Mouse (Mus musculus): ENCODE results near the gene Brd2.
"Not testable (repeated sequence)": the region's sequence is repeated elsewhere in the genome, so short reads cannot be mapped to it uniquely, and the experiment has no call there.

Brd2 gene

GRCm38 (mm10) chr17:34122188-34122984 lies at the start of gene Brd2:
Gene Brd2, minus strand, starts transcription at chr17:34122634.
- DNase-seq (ENCODE audit: low spot score in 2 of 2): peak; percentile 98

- peak; percentile 55 to 75 for DNase-seq (ENCODE audit: low spot score in 2 of 2)
Observed at GRCm38 (mm10) chr17:34170877-34171498, 48.6 kb upstream of the Brd2 start.

DNA sequence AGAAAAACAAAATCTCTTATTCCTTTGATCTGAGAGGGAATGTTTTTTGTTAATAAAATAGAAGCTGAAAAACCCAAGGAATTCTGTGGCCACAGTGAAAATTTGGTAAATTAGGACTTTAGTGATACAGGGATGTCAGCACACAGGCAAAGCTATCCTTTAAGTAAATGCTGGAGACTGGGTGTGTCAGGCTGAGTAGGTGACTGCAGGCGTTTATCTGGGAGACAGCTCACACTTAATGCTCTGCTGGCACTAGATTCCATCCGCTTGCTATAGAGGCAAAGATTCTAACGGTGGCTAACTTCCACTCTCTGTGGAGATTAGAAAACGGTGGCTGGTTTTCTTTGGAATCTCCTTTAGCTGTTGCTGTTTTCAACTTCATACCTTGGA lies 48.0 kb upstream of the Brd2 start:
- no peak for DNase-seq (ENCODE audit: low spot score in 2 of 2)

DNA sequence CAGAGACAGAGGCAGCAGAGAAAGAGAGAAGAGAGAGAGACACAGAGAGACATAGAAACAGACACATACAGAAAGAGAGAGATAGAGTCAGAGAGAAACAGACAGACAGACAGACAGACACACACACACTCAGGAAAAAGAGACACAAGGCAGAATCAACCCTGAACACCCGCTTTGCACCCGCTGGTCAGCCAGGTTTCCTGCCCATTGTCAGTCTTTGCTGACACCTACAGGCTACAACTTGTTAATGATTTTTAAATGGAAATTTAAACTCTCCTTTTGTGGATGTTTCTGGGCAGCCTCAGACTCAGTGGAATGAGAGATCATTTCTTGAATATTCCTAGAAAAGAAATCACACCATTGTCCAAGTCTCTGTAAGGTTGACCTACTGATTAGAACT lies 46.8 kb upstream of the Brd2 start:
- peak in 1 of 2 experiments; percentile 37 for DNase-seq (ENCODE audit: low spot score in 2 of 2)

DNA sequence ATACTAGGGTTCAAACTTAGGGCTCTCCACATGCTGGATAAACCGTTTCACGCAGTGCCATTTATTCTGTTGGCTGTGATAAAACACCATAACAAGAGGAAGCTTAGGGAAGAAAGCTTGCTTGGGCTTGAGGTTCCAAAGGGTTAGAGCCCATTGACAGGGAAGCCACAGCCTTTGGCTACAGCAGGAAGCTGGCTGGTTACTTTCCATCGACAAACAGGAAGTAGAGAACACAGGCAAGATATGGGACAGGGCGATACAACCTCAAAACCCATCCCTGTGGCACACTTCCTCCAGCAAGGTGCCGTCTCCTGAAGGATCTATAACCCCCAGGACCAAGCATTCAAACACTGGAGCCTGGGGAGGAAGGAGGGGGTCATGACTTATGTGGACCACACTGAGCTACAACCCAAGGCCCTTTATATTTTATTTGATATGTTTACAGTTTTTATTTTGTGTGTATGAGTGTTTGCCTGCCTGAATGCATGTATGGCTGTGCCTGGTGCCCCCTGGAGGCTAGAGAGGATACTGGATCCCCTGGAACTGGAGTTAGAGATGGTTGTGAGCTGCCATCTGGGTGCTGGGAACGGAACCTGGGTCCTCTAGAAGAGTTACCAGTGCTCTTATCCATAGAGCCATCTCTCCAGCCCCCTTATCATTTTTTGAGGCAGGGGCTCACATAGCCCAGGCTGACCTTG lies 42.7 kb upstream of the Brd2 start:
- no peak for DNase-seq (ENCODE audit: low spot score in 2 of 2)

DNA sequence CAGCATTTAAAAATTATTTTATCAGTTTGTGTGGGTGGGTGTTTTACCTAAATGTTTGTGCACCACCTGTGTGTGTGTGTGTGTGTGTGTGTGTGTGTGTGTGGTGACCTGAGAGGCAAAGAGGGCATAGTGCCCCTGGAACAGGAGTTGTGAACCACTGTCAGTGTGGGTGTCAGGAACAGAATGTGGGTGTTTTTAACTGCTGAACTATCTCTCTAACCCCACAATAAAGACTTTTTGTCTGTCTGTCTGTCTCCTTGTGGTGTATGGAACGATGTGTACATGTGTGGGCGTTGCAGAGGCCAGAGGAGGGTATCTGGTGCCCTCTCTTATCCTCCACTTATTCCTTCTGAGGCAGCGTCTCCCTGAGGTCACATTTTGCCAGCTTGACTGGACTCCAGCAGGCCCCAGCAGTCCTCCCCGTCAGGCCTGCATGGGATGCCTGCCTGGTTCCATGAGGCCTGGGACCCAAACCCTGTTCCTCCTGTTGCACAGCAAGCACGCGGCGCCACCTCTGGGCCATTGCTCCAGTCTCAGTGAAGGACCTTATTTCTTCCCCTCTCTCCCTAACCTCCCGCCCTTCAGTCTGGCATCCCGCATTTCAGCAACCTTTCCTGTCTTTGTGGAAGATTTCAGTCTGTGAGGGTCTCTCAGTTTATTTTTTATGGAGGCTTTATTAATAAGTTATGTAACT lies 41.9 kb upstream of the Brd2 start:
- no peak for DNase-seq (ENCODE audit: low spot score in 2 of 2)

DNA sequence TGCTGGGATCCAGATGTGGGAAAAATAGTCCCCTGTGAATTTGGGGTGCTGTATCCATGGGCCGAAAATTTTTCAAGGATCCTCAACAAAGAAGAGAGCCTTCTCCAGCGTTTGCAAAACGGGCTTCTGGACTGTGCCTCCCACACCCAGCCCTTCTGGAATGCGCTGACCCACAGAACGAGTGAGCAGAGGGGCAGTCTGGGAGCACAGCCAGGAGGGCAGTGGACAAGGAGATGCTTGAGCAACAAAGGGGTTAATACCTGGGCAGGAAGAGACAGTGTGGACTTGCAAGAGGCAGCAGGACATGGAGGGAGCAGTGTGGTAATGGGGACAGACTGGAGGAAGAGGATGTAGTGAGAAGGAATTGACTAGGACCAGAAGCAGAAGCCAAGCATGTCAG lies 33.1 kb upstream of the Brd2 start:
- no peak for DNase-seq (ENCODE audit: low spot score in 2 of 2)

DNA sequence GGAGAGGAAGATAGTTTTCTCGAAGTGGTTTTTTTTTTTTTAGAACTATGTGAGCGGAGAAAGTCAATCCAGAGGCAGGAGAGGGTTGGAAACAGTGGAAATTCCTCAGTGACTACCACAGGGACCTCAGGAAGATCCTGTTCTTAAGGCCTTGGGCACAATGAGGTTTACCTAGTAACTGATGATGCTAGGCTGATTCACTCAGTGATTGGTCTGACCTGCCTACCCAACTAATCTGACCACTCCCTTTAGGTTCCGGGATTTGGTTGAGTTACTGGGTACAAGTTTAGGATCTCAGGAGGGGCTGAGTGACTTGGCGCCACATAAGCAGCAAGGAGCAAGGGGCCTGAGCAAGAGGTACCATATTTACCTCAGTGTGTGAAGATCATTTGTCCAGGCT lies 30.5 kb upstream of the Brd2 start, which contains the start of gene H2-DMb1:
Gene H2-DMb1, plus strand, starts transcription at position 150 of the 400 bp plus-strand sequence.
- DNase-seq (ENCODE audit: low spot score in 2 of 2): peak; percentile 49 to 54

GRCm38 (mm10) chr17:34144960-34145371 lies 22.5 kb upstream of the Brd2 start:
- peak in 1 of 2 experiments; percentile 44 for DNase-seq (ENCODE audit: low spot score in 2 of 2)

DNA sequence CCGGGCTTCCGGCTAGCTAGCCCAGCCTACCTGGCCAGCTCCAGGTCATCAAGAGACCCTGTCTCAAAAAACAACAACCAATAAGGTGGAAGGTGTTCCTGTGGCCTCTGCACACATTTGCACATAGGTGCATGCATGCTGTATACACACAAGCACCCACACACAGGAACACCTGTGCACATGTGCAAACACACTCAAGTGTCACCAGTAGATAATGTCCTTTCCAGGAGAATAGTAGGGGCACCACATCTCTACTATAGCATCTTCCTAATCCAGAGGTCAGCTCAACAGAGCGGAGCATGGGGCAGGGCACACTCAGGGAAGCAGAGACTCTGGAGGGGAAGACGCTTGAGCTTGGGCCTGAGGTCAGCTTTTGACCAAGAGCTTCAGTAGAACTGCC lies 21.8 kb upstream of the Brd2 start:
- not testable (repeated sequence) for DNase-seq (ENCODE audit: low spot score in 2 of 2)

DNA sequence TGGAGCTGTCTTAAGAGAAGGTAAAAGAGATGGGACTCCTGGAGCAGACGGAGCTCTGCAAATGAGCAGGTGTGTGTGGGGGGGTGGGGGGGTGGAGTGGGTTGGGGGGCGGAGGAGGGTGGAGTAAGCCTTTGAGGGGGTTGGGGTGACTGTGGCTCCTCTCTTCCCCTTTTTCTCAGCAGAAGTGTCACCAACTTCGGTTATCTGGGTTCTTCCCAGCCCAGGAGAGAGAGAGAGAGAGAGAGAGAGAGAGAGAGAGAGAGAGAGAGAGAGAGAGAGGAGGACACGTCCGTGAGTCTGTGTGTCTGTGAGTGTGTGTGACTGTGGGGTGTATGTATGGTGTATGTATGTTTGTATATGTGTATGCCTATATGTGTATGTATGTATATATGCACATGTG lies 21.0 kb upstream of the Brd2 start:
- DNase-seq (ENCODE audit: low spot score in 2 of 2): no peak

DNA sequence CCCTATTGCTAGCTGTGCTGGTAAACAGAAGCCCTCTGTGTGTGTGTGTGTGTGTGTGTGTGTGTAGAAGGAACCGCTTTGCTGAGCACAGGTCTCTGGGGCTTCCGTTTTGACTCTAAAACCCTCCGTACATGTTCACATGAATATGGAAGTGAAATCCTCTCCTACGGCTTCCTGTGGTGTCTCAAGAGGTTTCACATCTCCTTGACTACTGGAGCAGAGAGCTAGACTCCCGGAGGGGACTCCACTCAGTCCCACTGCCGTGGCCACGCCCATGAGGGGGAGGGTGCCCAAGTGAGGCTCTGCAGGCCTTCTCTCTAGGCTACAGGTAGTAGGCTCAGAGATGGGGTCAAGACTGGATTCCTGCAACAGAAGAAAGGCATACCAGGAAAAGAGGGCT lies 20.6 kb upstream of the Brd2 start, which contains the start of gene H2-DMb2:
Gene H2-DMb2, plus strand, starts transcription at position 275 of the 400 bp plus-strand sequence.
- peak; percentile 54 to 86 for DNase-seq (ENCODE audit: low spot score in 2 of 2)

- no peak for DNase-seq (ENCODE audit: low spot score in 2 of 2)
Observed at GRCm38 (mm10) chr17:34142456-34143010, 20.1 kb upstream of the Brd2 start.

DNA sequence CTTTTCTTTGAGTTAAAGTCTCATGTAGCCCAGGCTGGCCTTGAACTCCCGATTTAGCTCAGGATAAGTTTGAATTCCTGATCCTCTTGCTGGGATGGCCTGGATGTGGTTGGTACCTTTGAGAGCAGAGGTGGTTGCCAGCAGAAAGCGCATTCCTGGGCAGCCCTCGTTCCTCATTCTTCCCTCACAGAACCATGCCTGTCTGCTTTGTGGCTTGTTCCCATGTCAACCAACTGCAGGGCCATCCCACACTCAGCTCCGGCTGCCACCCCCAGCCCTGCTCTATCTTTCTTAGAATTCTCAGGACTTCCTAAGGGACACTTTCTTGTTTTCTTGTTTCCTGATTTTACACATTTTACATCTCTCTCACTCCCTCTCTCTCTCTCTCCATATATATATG lies 19.0 kb upstream of the Brd2 start:
- DNase-seq (ENCODE audit: low spot score in 2 of 2): no peak

GRCm38 (mm10) chr17:34140240-34140639 lies 17.8 kb upstream of the Brd2 start:
- no peak for DNase-seq (ENCODE audit: low spot score in 2 of 2)

GRCm38 (mm10) chr17:34139416-34139815 lies 17.0 kb upstream of the Brd2 start:
- DNase-seq (ENCODE audit: low spot score in 2 of 2): no peak

DNA sequence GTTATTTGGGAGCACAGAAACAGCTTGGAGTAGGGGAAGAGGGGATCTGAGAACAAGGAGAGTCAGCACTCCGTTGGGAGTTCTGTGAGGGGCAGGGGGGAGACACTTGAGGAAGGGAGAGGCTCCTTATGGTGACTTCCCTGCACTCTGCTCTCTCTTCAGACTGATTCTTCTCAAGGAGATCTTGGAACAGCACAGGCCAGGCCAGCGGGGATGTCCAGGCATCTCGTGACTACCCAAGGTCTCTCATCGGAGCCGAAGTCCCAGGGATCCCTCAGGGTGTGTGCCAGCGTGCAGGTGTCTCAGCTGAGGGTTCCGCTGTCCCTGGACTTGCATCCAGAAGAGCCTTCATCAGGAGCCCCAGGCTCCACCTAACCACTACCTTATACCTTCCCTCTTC lies 16.2 kb upstream of the Brd2 start:
- no peak for DNase-seq (ENCODE audit: low spot score in 2 of 2)

DNA sequence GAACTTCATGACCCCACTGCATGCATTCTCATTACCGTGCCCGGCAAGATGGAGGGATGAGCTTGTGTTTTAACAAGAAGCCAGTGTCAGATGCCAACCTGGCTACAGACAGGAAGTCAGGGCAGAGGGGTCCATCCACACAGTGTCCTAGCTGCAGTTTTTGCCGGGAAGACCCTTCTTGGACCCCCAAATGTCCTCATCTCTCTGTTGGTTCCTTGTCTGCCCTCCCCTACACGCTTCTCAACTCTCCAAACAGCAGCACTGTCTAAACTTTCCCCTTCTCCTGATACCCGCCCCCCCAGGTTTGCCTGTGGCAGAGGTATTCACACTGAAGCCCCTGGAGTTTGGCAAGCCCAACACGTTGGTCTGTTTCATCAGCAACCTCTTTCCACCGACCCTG lies 15.2 kb upstream of the Brd2 start:
- no peak for DNase-seq (ENCODE audit: low spot score in 2 of 2)

GRCm38 (mm10) chr17:34135297-34136224 lies 13.1 kb upstream of the Brd2 start:
- DNase-seq (ENCODE audit: low spot score in 2 of 2): peak; percentile 99

GRCm38 (mm10) chr17:34134451-34134850 lies 12.0 kb upstream of the Brd2 start:
- DNase-seq (ENCODE audit: low spot score in 2 of 2): no peak

DNA sequence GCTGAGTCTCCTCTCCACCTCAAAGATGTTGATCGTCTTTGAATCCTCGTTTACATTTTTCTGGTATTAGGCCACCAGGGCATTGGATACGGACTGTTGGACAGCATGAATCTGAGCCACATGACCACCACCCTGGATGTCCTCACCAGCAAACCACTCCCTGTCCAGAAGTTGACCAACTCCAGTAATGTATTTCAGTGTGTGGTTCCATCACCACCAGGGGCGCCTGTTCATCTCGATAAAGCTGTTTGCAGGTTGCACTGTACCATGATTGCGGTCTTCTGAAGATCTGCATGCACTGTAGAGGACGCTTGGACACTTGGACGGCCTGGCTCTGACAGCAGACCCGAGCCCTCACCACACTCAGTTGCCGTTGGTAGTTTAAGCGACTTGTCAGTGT lies 10.9 kb upstream of the Brd2 start:
- DNase-seq (ENCODE audit: low spot score in 2 of 2): no peak

Data from heart, adult 9 months (tissue).